Mouse (Mus musculus): ENCODE measurements at regions not wholly inside any gene's neighbourhood (a gene's known extent, or its start where the extent isn't known, plus 50 kb on each side); places are given as distances from the start of the nearest gene placed in this dataset.

GRCm38 (mm10) chr12:112322196-112322595 is 167.1 kb upstream of the A530016L24Rik start:
- TF ChIP-seq POU5F1 (IDR thresholded peaks at IDR 0.05; ENCODE audit: borderline replicate concordance, low read length) (no peak), CTCF (conservative IDR thresholded peaks at IDR 0.05; ENCODE audit: low read length) (no peak), NANOG (IDR thresholded peaks at IDR 0.05; ENCODE audit: borderline replicate concordance, low read length) (no peak)

Measured in E14TG2a.4 (cell line).